Mouse (Mus musculus) common myeloid progenitor, adult 5-6 weeks (primary cell): ENCODE data around the gene Pank4. TPM values are rescaled to one million over a fixed set of nuclear protein-coding genes. Genes with fewer than 3 reads are reported as not detected.

Experiments
- total RNA-seq: library from RNA; stranded (forward); fragments of 200-1000, 187-1606 nt; gene quantifications from 2 replicates; pipeline ENCODE4 v1.2.3, GENCODE M21; 2017

Gene Pank4
- total RNA-seq, 1 experiment from 2014 or later, result 35.5 TPM

Other genes with a start within 250 kb of the Pank4 start
- gene Ttc34, start 126.7 kb upstream of the Pank4 start, total RNA-seq, result not detected in 2 replicates
- gene Mmel1, start 94.5 kb upstream of the Pank4 start, total RNA-seq, result not detected in 2 replicates
- gene Fam213b, start 65.0 kb upstream of the Pank4 start, total RNA-seq, result 0.87 TPM in 1 of 2 replicates, not detected in the other
- 45.4 and 71.6 TPM in 2 replicates for gene Tnfrsf14, start 35.6 kb upstream of the Pank4 start, total RNA-seq
- not detected in 2 replicates for gene Hes5, start 3.2 kb upstream of the Pank4 start, total RNA-seq
- gene Plch2, start 92.7 kb downstream of the Pank4 start, total RNA-seq, result not detected in 2 replicates
- gene Pex10, start 102.9 kb downstream of the Pank4 start, total RNA-seq, result 11.9 and 12.3 TPM in 2 replicates
- gene Rer1, start 122.3 kb downstream of the Pank4 start, total RNA-seq, result 124 and 128 TPM in 2 replicates
- 2.6 and 10.3 TPM in 2 replicates for gene Morn1, start 122.5 kb downstream of the Pank4 start, total RNA-seq